Mouse (Mus musculus): ENCODE measurements around the gene Ezr. TPM values are rescaled to one million over a fixed set of nuclear protein-coding genes. Genes with fewer than 3 reads are reported as not detected.
A peak's percentile ranks its signal among the peaks of the same experiment; 100 is the strongest.

Gene Ezr
- polyA plus RNA-seq, 1 experiment = 152 TPM

DNA sequence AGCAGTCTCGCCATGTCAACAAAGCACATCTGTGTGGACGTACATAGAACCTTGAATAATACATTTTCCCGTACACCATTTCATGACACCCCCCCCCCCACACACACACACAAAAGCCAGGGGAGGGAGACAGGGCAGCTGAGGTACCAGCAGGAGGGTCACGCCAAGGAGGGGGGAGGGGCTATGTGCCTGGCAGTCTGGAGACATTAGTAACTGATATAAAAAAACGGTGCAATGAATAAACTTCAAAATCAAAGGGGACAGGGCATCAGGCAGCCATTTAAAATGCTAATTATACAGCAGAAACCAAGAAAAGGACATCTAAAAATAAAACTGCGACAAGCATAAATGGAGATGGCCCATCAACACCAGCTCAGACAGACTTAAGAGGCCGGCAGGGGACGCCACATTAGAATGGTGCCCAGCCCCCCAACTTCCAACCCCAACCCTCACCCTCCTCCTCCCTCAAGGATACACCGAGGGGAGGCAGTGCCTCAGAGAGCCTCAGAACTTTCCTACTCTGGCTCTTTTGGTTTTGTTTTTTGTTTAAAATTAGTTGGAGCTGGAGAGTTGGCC, 22.8 kb downstream of the Ezr start:
- WGBS = 41% methylated on average over 9 of the region's 9 CpGs
- Histone ChIP-seq H3K27me3 (replicated peaks; ENCODE audit: control insufficient read depth, insufficient read depth, low read length) (no peaks in the 10 kb centered on the region), H3K27ac (ENCODE audit: insufficient read depth, low read depth, low read length) (no peak overlapping the region; the same call in 1 of the 2 replicates), H3K4me3 (ENCODE audit: insufficient read depth, low read depth, low read length) (no peak overlapping the region), H3K4me1 (ENCODE audit: control insufficient read depth, insufficient read depth, low read length) (peaks cover 66% of the 10 kb centered on the region), H3K36me3 (ENCODE audit: control insufficient read depth, insufficient read depth, low read length) (no peaks in the 10 kb centered on the region; the same call in 1 of the 2 replicates)
- no peak for DNase-seq
- TF ChIP-seq CTCF (conservative IDR thresholded peaks at IDR 0.05; ENCODE audit: insufficient read depth, insufficient read length, low read depth, low read length) (no peak), POLR2A (IDR thresholded peaks at IDR 0.05; ENCODE audit: low read depth, low read length) (no peak)

DNA sequence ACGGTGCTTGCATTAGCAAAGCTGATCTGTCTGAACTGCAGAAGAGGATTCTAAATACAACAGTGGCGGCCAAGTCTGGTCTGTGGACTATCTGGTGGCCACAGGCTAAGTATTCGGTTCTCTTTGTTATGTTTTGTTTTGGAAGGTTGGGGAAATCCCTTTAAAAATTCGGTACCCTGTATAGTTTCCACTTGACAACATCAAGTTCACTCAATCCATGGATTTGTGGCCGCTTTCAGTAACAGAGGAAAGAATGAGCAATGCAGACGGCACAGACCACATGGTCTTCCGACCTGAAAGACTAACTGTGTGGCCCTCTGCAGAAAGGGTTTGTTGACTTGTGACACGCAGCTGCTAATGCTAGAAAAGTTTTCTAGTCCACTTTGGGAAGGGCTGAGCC, 23.7 kb downstream of the Ezr start:
- Histone ChIP-seq H3K36me3 (ENCODE audit: control insufficient read depth, insufficient read depth, low read length) (no peaks in the 10 kb centered on the region; the same call in 1 of the 2 replicates), H3K27ac (ENCODE audit: insufficient read depth, low read depth, low read length) (no peak overlapping the region), H3K4me1 (ENCODE audit: control insufficient read depth, insufficient read depth, low read length) (peaks cover 61% of the 10 kb centered on the region), H3K4me3 (ENCODE audit: insufficient read depth, low read depth, low read length) (no peak overlapping the region), H3K27me3 (replicated peaks; ENCODE audit: control insufficient read depth, insufficient read depth, low read length) (no peaks in the 10 kb centered on the region)
- WGBS = 60% methylated on average over 8 of the region's 8 CpGs
- TF ChIP-seq CTCF (conservative IDR thresholded peaks at IDR 0.05; ENCODE audit: insufficient read depth, insufficient read length, low read depth, low read length) (no peak), POLR2A (IDR thresholded peaks at IDR 0.05; ENCODE audit: low read depth, low read length) (no peak)
- DNase-seq = no peak

DNA sequence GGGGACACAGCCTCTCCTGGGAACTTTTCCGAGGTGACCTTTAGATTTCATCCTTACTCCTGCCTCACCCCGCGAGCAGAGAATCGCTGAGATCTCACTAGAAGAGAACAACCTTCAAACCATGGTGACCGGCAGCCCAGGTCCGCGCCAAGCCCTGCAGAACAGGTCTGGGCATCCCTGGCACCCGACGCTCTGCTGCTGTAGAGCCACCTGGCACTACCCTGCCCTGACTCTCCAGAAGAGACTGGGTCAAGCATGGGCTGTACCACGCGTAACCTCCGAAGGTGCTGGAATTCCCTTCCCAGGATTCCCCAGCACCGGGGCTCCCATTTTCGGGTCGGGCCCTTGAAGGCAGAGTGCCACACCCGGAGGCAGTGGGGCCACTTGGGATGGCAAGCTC, 24.7 kb downstream of the Ezr start:
- H3K4me1 ChIP-seq (ENCODE audit: control insufficient read depth, insufficient read depth, low read length) = peaks cover 58% of the 10 kb centered on the region
- DNase-seq = no peak
- TF ChIP-seq CTCF (conservative IDR thresholded peaks at IDR 0.05; ENCODE audit: insufficient read depth, insufficient read length, low read depth, low read length) = no peak
- no peak for TF ChIP-seq POLR2A (IDR thresholded peaks at IDR 0.05; ENCODE audit: low read depth, low read length)
- H3K4me3 ChIP-seq (ENCODE audit: insufficient read depth, low read depth, low read length) = no peak overlapping the region
- peak overlapping the region; percentile 5; the same call in 1 of the 2 replicates for H3K27ac ChIP-seq (ENCODE audit: insufficient read depth, low read depth, low read length)
- WGBS = 49% methylated on average over 16 of the region's 16 CpGs
- no peaks in the 10 kb centered on the region; the same call in 1 of the 2 replicates for H3K36me3 ChIP-seq (ENCODE audit: control insufficient read depth, insufficient read depth, low read length)
- no peaks in the 10 kb centered on the region for H3K27me3 ChIP-seq (replicated peaks; ENCODE audit: control insufficient read depth, insufficient read depth, low read length)

DNA sequence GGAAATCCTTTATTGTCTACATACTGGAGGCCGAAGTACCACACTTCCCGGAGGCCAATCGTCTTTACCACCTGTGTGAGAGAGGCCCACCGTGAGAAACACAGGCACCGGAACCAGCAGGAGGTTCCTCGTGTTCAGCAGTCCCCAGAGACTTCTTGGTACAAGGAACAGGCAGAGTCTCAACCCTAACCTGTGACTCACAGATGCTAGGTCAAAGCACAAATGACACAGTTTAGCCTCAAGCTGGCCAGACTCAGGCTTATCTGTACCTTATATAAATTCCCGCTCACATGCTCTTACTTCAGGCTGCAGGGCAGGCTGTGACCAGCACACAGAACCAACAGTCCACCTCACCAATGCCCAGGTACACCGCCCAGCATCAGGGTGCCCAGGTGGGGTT, 26.7 kb downstream of the Ezr start:
- H3K36me3 ChIP-seq (ENCODE audit: control insufficient read depth, insufficient read depth, low read length) = peaks cover 7% of the 10 kb centered on the region
- H3K27ac ChIP-seq (ENCODE audit: insufficient read depth, low read depth, low read length) = peak overlapping the region; percentile 89
- no peak for TF ChIP-seq POLR2A (IDR thresholded peaks at IDR 0.05; ENCODE audit: low read depth, low read length)
- no peak for TF ChIP-seq CTCF (conservative IDR thresholded peaks at IDR 0.05; ENCODE audit: insufficient read depth, insufficient read length, low read depth, low read length)
- peaks cover 56% of the 10 kb centered on the region for H3K4me1 ChIP-seq (ENCODE audit: control insufficient read depth, insufficient read depth, low read length)
- 41% methylated on average over 8 of the region's 8 CpGs for WGBS
- H3K4me3 ChIP-seq (ENCODE audit: insufficient read depth, low read depth, low read length) = no peak overlapping the region
- no peaks in the 10 kb centered on the region for H3K27me3 ChIP-seq (replicated peaks; ENCODE audit: control insufficient read depth, insufficient read depth, low read length)
- DNase-seq = peak; percentile 54

- no peak for TF ChIP-seq CTCF (conservative IDR thresholded peaks at IDR 0.05; ENCODE audit: insufficient read depth, insufficient read length, low read depth, low read length)
- no peak for TF ChIP-seq POLR2A (IDR thresholded peaks at IDR 0.05; ENCODE audit: low read depth, low read length)
- no peak overlapping the region for H3K4me3 ChIP-seq (ENCODE audit: insufficient read depth, low read depth, low read length)
- H3K27ac ChIP-seq (ENCODE audit: insufficient read depth, low read depth, low read length) = peak overlapping the region; percentile 89
- peaks cover 56% of the 10 kb centered on the region for H3K4me1 ChIP-seq (ENCODE audit: control insufficient read depth, insufficient read depth, low read length)
- H3K36me3 ChIP-seq (ENCODE audit: control insufficient read depth, insufficient read depth, low read length) = peaks cover 7% of the 10 kb centered on the region
- no peaks in the 10 kb centered on the region for H3K27me3 ChIP-seq (replicated peaks; ENCODE audit: control insufficient read depth, insufficient read depth, low read length)
- WGBS = 37% methylated on average over 9 of the region's 9 CpGs
- peak; percentile 61 for DNase-seq
Observed at GRCm38 (mm10) chr17:6755176-6755575, 27.4 kb downstream of the Ezr start.

DNA sequence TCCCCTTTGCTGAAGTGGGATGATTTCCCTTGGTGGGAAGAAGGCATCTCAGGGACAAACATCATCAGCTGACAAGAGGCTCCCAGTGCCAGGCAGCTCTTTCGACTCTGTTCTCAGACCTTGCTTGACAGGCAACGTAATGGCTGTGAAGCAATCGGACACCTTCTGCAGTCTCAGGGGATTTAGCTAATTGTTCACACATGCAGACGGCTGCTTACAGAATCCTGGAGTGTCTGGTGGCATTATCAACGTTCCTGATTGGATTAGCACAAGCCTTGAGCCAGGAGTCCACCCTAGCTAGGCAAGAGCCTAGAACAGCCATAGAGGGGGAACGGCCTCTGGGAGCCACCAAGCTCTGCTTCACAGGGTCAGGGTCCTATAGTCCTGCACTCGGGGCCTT, 30.2 kb downstream of the Ezr start:
- 52% methylated on average over 7 of the region's 7 CpGs for WGBS
- H3K36me3 ChIP-seq (ENCODE audit: control insufficient read depth, insufficient read depth, low read length) = peaks cover 12% of the 10 kb centered on the region

GRCm38 (mm10) chr17:6751221-6751859, 31.2 kb downstream of the Ezr start:
- Histone ChIP-seq H3K27ac (ENCODE audit: insufficient read depth, low read depth, low read length) (peak overlapping the region; percentile 11; the same call in 1 of the 2 replicates), H3K4me1 (ENCODE audit: control insufficient read depth, insufficient read depth, low read length) (peaks cover 50% of the 10 kb centered on the region), H3K4me3 (ENCODE audit: insufficient read depth, low read depth, low read length) (no peak overlapping the region), H3K27me3 (replicated peaks; ENCODE audit: control insufficient read depth, insufficient read depth, low read length) (no peaks in the 10 kb centered on the region), H3K36me3 (ENCODE audit: control insufficient read depth, insufficient read depth, low read length) (peaks cover 13% of the 10 kb centered on the region)
- 54% methylated on average over 11 of the region's 11 CpGs for WGBS
- DNase-seq = no peak
- no peak for TF ChIP-seq POLR2A (IDR thresholded peaks at IDR 0.05; ENCODE audit: low read depth, low read length)
- no peak for TF ChIP-seq CTCF (conservative IDR thresholded peaks at IDR 0.05; ENCODE audit: insufficient read depth, insufficient read length, low read depth, low read length)

More for the DNA sequence above, 30.2 kb downstream of the Ezr start:
- peaks cover 50% of the 10 kb centered on the region for H3K4me1 ChIP-seq (ENCODE audit: control insufficient read depth, insufficient read depth, low read length)
- no peak for TF ChIP-seq CTCF (conservative IDR thresholded peaks at IDR 0.05; ENCODE audit: insufficient read depth, insufficient read length, low read depth, low read length)
- TF ChIP-seq POLR2A (IDR thresholded peaks at IDR 0.05; ENCODE audit: low read depth, low read length) = no peak
- H3K4me3 ChIP-seq (ENCODE audit: insufficient read depth, low read depth, low read length) = no peak overlapping the region
- no peaks in the 10 kb centered on the region for H3K27me3 ChIP-seq (replicated peaks; ENCODE audit: control insufficient read depth, insufficient read depth, low read length)
- 0 out of 2 replicates have a peak overlapping the region, but pooled peaks have one; percentile 7 for H3K27ac ChIP-seq (ENCODE audit: insufficient read depth, low read depth, low read length)
- DNase-seq = no peak
